Mouse (Mus musculus) cerebellum, postnatal 4 days (tissue): ENCODE measurements at regions not wholly inside any gene's neighbourhood (a gene's known extent, or its start where the extent isn't known, plus 50 kb on each side); places are given as distances from the start of the nearest gene placed in this dataset.

ENCODE experiments used
- DNase-seq, 2 experiments: peaks; one replicate each; pipeline ENCODE4 v3.0.0; 2022; ENCODE audit warnings: low spot score in 2 of 2, mixed read lengths in 1 of 2

DNA sequence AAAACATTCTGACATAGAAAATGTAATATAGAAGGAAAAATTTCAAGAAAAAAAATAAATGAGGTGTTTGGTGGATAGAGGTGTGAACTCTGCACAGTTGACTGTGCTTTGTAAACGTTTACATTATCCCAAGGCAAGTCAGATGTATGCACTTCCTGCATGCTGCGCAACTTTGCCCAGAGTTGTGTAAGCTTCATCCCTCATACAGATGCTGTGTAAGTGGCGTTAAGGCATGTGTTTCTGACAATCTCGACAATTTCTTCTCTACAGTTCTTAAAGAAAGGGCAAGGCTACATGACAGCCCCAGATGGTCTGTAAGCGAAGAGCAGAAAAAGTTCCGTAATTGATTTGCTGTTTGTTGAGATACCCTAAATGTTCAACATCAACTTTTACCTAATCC is 476.6 kb upstream of the Pitx2 start:
- DNase-seq: no peak

DNA sequence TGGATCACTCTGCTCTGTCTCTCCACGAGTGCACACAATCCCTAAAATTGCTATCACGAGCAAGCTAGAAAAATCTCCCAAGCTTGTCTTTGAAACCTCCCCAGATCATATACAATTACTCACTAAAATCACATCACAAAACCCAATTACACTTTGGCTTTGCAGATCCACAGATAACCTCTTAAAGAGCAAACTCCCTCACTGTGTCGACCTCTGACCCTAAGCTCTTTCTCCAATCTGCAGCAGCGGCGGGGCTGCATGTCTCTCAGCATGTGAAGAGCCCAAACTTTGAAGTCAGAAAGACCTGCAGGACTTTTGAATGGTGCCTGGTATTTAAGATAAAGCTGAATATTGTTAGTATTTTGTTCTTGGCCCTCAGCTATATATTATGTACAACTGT is 479.4 kb upstream of the Pitx2 start:
- no peak for DNase-seq

DNA sequence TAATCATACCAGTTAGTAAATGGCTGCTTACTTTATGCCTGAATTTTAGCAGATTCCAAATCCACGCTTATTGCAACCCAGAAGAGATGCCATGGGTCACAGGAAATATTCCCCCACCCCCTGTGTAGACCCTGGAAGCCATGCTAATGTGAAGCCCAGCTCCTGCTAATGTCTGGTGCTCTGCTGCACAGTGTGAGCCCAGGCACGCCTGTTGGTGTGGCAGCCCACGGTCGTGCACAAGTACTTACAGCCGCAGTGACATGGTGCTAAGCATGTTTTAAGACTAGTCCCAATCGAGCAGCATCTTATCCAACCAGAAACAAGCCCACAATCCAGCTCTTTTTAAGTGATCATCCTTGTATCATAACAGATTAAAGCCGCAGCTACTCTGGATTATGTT is 480.5 kb upstream of the Pitx2 start:
- no peak for DNase-seq

DNA sequence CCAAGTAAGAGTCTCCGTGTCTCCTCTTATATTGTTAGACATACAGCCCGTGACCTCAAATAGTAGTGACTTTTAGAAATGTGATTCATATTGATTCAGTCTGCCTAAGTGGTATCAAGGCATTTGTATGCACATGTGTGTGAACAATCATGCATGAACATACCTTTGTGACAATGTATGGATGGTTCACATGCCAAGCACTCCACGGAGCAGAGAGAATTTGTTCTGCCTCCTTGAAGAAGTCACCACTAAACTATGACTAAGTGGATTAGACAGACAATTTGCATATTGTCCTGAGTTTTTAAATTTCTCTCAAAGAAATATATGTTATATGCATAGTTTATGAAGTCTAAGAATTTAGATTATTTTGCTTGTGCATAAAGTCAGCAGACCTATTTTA is 492.4 kb upstream of the Pitx2 start:
- no peak for DNase-seq

DNA sequence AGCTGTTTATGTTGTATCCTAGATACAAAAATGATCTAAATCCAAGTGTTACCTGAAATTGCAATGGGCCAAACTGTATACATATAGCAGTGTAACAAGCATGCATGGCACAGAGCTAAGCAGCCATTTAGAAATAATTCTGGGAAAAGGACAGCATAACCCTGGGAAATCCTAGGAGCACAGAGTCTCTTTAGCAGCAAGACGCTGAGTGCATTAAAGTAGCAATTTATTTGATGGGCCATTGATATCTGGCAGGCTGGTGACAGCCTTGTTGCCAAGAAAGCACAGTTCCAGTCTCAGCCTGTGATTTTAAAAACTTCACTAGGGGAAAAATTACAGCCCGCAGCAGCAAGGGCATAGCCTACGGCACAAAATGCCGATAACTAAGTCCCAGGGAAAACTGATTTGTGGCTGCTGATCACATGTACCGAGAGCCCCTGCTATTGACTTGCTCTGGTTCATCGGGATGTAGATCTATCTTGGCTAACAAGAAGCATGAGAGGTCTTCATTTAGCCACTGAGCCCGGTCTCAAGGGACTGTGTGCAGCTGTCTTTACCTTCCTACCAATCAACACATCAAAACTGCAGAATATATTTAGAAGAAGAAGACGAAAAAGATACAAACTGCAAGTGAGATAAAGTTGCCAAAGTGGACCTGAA is 531.1 kb upstream of the Pitx2 start:
- no peak for DNase-seq

DNA sequence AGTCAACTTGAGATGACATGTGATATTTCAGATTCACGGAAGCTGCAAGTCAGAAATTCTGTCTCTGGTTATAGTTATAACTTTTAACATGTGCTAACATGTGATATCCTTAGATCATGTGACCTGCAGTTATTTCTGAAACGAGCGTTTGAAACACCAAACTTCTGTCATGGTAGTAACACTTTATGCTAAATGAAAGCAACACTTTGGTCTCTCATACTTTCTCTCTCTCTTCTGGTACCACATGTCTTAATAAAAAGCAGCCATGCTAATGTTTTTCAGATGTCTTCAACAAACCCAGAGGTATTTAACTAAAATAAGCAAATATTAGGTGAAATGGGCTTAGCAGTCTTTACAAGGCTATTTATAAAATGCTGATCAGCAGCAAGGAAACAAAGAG is 534.5 kb upstream of the Pitx2 start:
- DNase-seq: no peak

DNA sequence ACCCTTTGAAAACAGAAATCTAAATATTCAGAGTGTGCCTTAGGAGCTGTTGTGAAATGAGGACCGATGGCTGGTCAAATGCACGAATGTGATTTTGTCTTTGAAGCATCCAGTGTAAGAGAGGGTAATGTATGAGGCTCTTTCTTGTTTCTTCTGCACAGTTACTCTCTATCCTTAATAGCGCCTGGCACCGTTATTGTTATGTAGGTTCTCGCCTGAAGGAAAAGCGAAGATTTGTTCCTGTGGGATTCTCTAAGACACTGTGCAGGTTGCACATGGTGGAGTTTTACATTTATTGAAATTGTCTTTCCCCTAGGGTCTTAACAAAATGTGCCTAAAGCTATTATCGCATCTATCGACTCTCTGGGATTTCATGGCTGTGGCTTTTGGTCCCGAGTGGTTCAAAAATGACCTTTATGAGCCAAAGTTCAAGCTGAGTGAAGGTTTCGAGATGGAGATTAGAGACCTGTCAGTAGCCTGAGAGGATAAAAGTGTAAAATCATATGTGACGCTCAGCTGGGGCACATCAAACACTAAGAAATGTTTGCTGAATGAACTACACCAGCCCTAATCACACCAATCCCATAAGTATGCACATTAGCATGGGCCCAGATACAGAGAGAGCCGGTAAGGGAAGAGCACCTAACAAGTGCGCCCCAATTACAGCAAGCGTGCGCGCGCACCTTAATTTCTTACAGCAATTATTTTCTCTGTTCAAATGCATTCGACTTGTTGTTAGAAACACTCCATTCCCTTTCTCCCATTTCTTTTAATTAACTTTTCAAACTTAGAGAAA is 562.5 kb upstream of the Pitx2 start:
- DNase-seq: no peak

DNA sequence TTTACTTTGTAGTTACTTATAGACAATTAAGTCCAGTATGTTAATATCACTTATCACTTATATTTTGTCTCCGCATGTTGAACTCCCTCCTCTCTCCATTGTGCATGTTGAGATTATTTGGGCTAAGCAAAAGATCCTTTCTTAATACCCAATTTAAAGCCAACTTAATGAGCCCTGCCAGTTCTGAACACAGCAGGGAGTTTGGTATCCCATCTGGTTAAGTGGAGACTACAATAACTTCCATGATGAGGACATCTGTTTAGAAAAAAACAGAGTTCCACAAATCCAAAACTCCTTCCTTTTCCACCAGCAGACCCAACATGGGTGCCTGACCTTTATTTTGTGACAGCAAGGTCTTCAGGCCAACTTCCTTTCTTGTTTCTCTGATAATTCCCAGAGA is 572.0 kb upstream of the Pitx2 start:
- no peak for DNase-seq

DNA sequence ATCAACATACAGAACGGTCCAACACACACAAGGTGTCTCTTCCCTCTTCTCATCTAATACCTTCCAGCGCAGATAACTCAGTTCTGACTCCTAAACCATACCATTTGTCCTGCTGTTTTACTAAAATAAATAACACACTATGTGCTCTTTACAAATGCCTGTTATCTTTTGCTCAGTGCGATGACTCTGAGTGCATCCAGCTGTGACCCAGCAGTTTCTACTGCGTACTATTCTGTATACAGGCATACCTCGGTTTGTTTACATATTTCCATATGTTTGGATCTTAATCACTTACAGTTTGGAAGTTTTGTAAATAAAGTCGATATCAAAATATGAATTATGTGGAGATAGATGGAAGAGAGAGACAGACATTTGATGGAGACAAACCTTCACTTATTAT is 583.0 kb upstream of the Pitx2 start:
- DNase-seq: no peak

DNA sequence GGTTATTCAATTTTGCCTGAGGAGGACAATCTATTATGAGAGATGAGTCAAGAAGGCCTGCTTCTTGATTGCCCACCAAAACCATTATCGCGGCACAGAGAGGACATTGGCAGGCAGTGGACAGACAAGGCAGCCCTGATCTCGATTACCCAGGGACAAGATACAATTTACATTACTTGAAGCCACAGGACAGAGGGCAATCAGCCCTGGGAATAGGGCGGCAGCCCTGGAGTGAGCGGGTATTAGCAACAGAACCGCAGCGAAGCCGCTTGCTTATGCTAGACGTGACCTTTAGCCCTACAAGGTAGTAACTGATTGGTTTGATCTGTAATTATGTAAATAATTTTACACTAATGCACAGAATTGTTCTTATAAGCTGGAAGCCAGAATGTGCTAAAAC is 586.0 kb upstream of the Pitx2 start:
- no peak for DNase-seq

DNA sequence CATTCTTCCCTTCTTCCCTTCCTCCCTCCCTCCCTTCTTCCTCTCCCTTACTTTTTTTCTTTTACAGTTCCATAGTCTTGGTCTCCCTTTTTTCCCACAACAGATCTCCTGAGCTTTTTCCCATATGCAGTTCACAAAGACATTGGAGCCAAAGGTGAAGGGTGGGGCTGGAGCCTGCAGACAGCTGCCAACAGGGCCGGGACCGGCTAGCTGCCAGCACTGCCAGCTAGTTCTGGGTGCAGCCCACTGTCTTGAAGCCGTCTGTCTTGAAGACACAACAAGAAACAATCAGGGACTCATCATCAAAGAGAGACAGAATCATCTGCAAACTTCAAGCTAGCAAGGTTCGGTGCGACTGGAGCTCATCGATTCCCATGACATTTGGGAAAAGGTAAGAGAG is 588.9 kb upstream of the Pitx2 start:
- no peak for DNase-seq

DNA sequence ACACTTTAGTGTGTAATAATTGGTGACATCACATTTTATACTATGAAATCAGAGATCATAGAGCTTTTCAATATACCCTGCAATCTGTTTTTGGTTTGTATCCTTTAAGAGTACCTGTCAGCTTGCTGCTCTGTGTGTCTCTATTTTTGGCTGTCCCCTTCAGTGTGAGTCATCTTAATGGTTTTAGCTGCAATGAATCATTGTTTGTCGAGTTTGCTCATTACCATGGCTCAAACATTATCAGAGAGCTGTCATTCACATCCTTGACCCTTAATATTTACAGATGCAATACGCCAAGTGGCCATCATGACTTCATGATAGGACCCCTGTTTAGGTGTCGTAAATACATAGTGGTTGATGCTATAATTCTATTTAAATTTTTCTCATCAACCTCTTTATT is 591.0 kb upstream of the Pitx2 start:
- DNase-seq: no peak

DNA sequence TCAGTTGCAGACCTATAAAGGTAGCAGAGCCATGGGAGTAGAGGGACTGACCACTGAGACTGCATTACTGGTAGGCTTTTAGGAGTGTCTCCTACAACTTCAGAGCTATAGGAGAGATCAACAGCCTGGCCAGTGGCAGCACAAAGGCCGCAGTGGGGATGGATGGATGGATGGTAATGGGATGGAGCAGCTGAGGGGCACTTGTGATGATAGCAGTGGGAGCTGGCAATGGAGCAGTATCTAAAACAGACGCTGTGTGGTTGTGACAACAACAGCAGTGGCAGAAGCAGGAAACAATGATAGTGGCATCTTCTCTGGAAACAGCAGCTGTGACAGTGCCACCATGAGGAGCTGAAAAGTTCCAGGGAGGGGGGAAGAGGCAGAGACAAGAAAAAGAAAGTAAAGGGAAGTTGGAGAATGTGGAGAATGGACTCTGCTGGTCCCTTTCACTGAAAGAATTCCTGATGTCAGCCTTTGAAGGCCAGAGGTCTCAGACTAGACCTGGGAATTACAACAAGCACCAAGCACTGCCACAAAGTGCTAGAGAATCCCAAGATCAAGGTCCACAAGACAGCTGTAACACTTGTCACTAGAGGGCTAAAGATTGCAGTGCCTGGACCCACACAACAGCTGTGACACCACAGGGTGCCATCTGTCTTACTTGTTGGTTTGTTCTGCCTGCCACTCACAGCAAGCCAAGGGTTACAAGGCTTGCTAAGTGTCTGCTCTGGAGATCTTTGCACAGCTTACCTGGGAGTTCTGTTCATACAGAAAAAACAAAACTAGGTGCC is 624.1 kb upstream of the Pitx2 start:
- peak in 1 of 2 experiments; percentile 1 for DNase-seq

DNA sequence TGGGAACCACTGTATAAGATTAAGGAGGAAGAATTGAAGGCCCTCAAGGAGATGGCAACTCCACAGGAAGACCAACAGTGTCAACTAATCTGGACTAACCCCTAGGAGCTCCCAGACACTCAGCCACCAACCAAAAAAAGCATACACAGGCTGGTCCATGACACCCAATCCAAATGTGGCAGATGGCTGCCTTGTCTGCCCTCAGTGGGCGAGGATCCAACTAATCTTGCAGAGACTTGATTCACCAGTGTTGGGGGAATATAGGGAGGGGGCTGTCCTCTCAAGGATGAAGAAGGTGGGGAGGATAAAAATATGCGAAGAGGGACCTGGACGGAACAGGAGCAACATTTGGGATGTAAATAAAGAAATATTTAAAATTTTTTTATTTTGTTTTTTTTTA is 629.1 kb upstream of the Pitx2 start:
- DNase-seq: no peak

DNA sequence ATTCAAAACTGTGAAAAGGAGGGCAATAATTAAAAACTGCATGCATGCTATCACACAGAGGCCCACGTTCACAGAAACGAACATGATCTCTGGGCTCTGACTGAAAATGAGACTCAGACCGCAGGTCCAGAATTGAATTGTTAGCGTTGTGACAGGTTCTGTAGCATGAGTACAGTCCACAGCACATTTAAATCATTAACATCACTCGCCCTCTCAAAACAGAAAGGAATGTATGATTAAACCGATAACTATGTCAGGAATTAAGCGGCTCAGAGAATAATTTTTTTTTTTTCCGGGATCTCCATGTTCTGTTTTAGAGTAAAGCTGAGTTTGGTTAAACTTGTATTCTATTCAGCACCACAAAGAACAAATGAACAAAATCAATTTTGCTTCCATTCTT is 634.3 kb upstream of the Pitx2 start:
- DNase-seq: no peak

DNA sequence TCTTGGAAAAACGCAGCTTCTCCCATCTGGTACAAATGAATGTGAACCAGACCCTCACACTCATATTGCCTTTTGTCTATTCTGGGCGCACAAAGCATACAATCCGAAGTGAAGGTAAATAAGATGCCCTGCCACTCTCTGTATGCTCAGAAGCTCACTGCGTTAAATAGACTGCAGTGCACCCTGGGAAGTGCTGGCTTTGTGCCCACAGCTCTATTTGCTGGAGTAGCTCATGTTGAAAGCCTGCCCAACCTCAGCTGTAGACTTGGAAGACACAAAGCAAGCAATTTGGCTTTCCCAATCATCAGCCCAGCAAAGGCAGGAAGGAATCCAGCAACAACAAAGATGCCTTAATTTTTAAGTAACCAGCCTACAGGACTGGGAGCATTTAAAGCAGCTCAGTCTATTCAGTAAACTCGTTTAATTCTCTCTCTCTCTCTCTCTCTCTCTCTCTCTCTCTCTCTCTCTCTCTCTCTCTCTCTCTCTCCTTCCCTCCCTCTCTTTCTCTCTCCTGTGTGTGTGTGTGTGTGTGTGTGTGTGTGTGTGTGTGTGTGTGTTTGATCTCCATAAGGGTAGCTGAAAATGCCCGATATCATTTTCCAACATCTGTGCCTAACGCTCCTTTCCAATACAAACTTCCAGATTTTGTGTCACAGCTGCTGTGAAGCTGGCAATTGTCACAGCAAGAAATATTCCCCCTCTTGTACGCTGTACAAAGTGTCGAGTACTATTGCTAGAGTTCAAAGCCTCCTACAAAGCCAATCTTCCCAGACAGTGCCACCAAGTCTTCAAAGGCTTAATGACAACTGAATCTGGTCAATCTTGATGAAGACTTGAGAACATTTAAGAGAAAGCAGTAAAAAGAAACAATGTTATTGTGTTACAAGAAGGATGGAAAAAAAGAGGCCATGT is 650.5 kb upstream of the Fam241a start:
- peak; percentile 72 to 88 for DNase-seq

DNA sequence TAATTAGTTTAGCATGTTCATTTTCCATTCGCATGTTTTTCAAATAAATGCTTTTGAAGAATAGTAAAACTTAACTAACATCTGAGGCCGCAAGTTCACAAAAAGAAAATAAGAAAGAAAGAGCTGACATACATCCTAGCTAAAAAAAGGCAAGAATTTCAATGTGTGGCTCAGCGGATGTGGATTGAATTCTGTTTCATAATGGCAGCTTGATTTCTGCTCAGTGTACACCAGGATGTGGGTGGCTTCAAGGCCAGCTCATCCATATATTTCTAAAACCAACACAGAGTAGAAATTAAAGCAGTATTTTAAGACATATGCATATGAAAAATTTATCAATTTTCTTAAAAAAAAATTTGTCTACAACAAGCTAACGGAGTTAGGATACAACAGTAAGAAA is 629.3 kb upstream of the Fam241a start:
- DNase-seq: no peak

DNA sequence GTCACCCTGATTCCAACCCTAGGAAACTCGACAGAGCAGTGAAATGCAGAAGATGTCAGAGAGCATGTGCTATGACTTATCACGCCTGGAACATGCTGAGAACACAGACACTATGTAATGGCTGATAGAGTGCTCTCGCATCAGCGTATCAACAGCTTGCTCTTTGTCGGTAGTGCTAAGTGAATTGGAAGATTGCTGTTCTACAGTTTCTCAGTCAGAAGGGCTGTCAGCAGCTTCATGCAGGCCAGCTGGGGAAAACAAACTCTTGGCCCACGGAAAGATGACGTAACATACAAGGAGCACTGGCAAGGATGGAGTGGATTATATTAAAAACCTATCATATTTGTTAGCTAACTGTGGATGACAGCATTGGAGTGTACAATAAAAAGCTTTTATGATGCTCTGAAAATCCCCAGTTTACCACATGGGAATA is 624.6 kb upstream of the Fam241a start:
- DNase-seq: peak in 1 of 2 experiments; percentile 32

DNA sequence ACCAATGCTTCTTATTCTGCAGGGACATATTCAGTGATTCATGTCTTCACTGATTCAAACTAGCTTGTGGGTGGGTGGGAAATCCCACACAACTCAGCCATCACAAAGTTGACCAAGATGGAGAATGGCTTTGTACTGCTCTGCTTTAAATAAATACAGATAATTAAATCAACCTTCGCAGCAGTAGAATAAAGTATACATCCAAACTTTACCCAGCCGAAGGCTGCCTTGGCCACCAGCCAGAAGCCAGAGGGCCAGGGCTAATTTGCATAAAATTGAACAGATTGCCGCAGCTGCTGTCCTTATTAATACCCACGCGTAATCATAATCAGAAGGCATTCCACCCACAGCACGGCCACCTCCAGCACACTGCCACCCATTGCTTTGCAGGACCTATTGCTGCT is 623.8 kb upstream of the Fam241a start:
- peak; percentile 26 to 67 for DNase-seq

DNA sequence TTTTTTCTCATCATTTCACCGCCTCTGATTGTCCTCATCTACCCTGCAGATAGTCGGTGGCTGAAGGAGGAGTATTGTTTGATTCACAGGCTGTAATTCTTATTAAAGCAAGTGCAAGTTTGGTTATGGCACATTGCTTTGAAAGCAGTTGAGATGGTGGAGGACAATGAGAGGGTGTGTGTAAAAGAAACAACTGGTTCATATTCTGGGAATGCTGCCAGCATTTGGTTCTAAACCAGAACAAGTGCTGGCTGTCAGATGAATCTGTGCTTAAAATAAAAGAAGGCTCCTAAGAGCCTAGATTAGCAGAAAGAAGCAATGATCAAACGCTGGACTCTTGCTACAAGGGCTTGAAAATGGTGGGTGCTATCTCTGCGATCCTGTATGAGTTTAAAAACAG is 622.7 kb upstream of the Fam241a start:
- no peak for DNase-seq

DNA sequence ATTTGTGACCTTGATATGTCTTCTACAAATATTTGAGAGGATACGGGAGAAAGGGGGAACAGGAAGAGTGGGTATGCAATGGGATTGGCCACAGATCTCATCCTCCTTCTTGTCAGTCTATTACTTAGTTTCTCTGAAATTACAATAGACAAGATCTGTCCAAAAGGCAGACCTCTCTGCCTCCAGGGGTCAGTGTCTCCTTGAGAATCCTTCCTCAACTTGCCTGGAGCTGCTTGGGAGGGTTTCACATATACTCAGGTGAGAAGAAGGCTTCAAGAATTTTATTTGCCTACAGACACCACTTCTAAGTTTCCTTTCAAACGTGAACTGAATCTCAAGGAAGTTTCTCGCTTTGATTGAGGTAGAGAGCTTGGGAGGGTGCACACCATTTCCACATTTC is 575.0 kb upstream of the Fam241a start:
- DNase-seq: peak in 1 of 2 experiments; percentile 26

DNA sequence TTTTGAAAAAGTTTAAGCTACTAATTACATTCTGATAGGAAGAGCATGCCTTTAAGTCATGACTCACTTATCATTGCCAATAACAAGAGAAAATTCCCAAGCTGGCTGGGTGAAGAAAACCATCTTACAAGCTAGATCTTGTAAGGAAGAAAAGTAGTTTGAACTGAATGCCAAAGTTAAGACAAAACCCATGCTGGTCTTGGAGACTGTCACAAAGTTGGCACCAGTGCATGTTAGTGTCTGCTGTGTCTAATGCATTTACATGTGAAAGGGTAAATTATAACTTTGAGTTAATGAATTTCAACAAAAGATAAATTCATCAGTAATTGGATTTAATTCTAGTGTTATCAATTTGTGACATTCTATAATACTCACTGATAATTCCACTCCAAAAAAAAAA is 533.6 kb upstream of the Fam241a start:
- no peak for DNase-seq
